Mouse (Mus musculus): ENCODE data around the gene Gm28043.

DNA sequence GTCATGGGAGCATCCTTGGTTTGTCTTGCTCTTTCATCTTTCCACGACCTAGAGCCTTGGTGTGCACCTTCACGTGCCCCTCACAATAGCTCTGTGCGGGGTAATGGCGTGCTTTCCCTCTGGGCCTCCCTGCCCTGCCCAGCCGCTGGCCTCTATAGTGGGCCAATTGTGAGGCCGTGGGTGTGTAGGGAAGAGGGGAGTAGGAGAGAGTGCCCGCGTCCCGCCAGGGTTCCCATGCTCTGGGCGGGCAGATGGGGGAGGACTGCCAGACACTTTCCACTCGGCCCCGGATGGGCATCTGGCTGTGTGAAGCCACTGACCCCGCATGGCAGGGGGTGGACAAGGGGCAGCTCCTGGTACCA lies 17.9 kb upstream of the Gm28043 start:
- TF ChIP-seq CTCF (IDR thresholded peaks at IDR 0.05; ENCODE audit: extremely low read depth, insufficient read length, insufficient replicate concordance, low read depth, low read length) (no peak), POLR2A (IDR thresholded peaks at IDR 0.05; ENCODE audit: low read depth, low read length) (no peak)

Data from small intestine, adult 2 months (tissue).